ENCODE assay signal across 8 mouse cellular contexts in the genomic region with DNA sequence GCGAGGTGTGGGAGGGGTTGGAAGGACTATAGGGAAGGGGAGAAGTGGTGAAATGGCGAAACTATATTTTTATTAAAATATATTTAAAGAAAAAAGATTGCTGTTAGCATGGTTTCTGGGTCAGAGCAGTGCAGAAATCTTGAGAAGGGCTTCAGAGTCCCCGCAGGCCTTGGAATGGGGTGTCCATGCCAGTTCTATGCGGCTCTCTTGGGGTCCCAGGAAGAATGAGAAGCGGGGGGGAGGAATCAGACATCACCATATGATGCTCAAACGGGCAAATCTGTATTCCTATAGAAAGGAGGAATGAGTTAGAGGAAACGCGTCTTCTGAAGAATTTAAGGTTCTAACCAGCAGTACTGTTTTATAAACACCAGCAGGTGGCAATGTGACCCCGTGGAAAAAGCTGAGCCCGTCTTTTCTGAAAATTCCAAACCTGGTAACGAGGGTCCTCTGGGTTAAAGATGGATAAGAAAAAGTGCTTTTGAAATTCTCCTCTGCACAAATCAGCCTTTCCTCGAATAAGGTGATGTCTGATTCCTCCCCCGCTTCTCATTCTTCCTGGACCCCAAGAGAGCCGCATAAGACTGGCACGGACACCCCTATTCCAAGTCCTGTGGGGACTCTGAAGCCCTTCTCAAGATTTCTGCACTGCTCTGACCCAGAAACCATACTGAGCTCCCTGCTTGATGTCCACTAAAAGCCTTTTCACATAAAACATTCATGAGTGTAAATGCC. TPM values are rescaled to one million over a fixed set of nuclear protein-coding genes. Genes with fewer than 3 reads are reported as not detected.
A peak's percentile ranks its signal among the peaks of the same experiment; 100 is the strongest.
DNase-seq lines count a peak whose midpoint lies in the region; ATAC-seq and TF ChIP-seq lines count a peak whose summit lies in the region.

No protein-coding gene starts in this region.

- peak; percentile 50; the same call in 1 of the 2 replicates for ATAC-seq in embryonic facial prominence, embryonic 14.5 days (ENCODE audit: low read depth)
- ATAC-seq in hindbrain, postnatal 0 days, result peak; percentile 81
- ATAC-seq in limb, embryonic 15.5 days (ENCODE audit: insufficient number of reproducible peaks, low FRiP score, low TSS enrichment, low read depth), result no peak
- ATAC-seq in stomach, embryonic 14.5 days (ENCODE audit: insufficient number of reproducible peaks, insufficient read depth, low FRiP score, low read depth), result peak; percentile 33; the same call in 1 of the 2 replicates

- peak; percentile 71 for TF ChIP-seq CTCF in hindbrain, postnatal 0 days (IDR thresholded peaks at IDR 0.05; ENCODE audit: low read depth)

- 28% methylated on average over 15 of the region's 15 CpGs for WGBS in embryonic facial prominence, embryonic 14.5 days
- WGBS in hindbrain, postnatal 0 days, result 31% methylated on average over 15 of the region's 15 CpGs
- 28% methylated on average over 15 of the region's 15 CpGs for WGBS in limb, embryonic 15.5 days
- 34% methylated on average over 15 of the region's 15 CpGs for WGBS in stomach, embryonic 14.5 days

- DNase-seq in adrenal gland, postnatal 25 days, result peak; percentile 8
- DNase-seq in adrenal gland, adult 8-10 months, result no peak
- peak; percentile 31 for DNase-seq in Muller cell, postnatal 12 days (ENCODE audit: inconsistent ontology term)
- peak; percentile 60 for DNase-seq in embryonic facial prominence, embryonic 14.5 days (ENCODE audit: low spot score)
- DNase-seq in hindbrain, postnatal 0 days (ENCODE audit: low spot score), result peak; percentile 90
- DNase-seq in yolk sac, embryonic 10.5 days (ENCODE audit: low spot score), result no peak

- H3K4me3 ChIP-seq in embryonic facial prominence, embryonic 14.5 days (ENCODE audit: low read depth, low read length), result no peak overlapping the region
- H3K4me3 ChIP-seq in hindbrain, postnatal 0 days (ENCODE audit: low read length), result peak overlapping the region; percentile 29
- H3K4me3 ChIP-seq in limb, embryonic 15.5 days, result no peak overlapping the region
- no peak overlapping the region for H3K4me3 ChIP-seq in stomach, embryonic 14.5 days (ENCODE audit: low read depth, low read length)

- H3K36me3 ChIP-seq in embryonic facial prominence, embryonic 14.5 days (ENCODE audit: control insufficient read depth, insufficient read depth, low read length), result no peaks in the 10 kb centered on the region
- H3K36me3 ChIP-seq in hindbrain, postnatal 0 days (ENCODE audit: insufficient read depth, low read length), result no peaks in the 10 kb centered on the region
- no peaks in the 10 kb centered on the region for H3K36me3 ChIP-seq in limb, embryonic 15.5 days
- H3K36me3 ChIP-seq in stomach, embryonic 14.5 days (ENCODE audit: control insufficient read depth, insufficient read depth, low read length), result no peaks in the 10 kb centered on the region

- H3K9me3 ChIP-seq in embryonic facial prominence, embryonic 14.5 days (ENCODE audit: control insufficient read depth, low read length), result no peaks in the 10 kb centered on the region
- no peaks in the 10 kb centered on the region for H3K9me3 ChIP-seq in hindbrain, postnatal 0 days (ENCODE audit: low read length)
- H3K9me3 ChIP-seq in limb, embryonic 15.5 days, result no peaks in the 10 kb centered on the region
- no peaks in the 10 kb centered on the region for H3K9me3 ChIP-seq in stomach, embryonic 14.5 days (ENCODE audit: control insufficient read depth, low read depth, low read length)

- no peak overlapping the region for H3K9ac ChIP-seq in embryonic facial prominence, embryonic 14.5 days (ENCODE audit: low read depth, low read length)
- H3K9ac ChIP-seq in hindbrain, postnatal 0 days (replicated peaks; ENCODE audit: low read length), result no peak overlapping the region
- no peak overlapping the region for H3K9ac ChIP-seq in limb, embryonic 15.5 days
- H3K9ac ChIP-seq in stomach, embryonic 14.5 days (replicated peaks; ENCODE audit: low read depth, low read length), result no peak overlapping the region

- peak overlapping the region; percentile 21; the same call in 1 of the 2 replicates for H3K4me2 ChIP-seq in embryonic facial prominence, embryonic 14.5 days (ENCODE audit: low read depth, low read length)
- peak overlapping the region; percentile 48 for H3K4me2 ChIP-seq in hindbrain, postnatal 0 days (ENCODE audit: low read depth, low read length)
- H3K4me2 ChIP-seq in limb, embryonic 15.5 days, result peak overlapping the region; percentile 12; the same call in 1 of the 2 replicates
- no peak overlapping the region for H3K4me2 ChIP-seq in stomach, embryonic 14.5 days (replicated peaks; ENCODE audit: low read depth, low read length)

- no peaks in the 10 kb centered on the region for H3K27me3 ChIP-seq in embryonic facial prominence, embryonic 14.5 days (replicated peaks; ENCODE audit: control insufficient read depth, insufficient read depth, low read length)
- H3K27me3 ChIP-seq in hindbrain, postnatal 0 days (ENCODE audit: insufficient read depth, low read length), result no peaks in the 10 kb centered on the region
- H3K27me3 ChIP-seq in limb, embryonic 15.5 days, result no peaks in the 10 kb centered on the region
- H3K27me3 ChIP-seq in stomach, embryonic 14.5 days (ENCODE audit: control insufficient read depth, insufficient read depth, low read length), result no peaks in the 10 kb centered on the region

- H3K27ac ChIP-seq in embryonic facial prominence, embryonic 14.5 days (replicated peaks; ENCODE audit: low read depth, low read length), result no peak overlapping the region
- peak overlapping the region; percentile 49; the same call in 1 of the 2 replicates for H3K27ac ChIP-seq in hindbrain, postnatal 0 days
- H3K27ac ChIP-seq in limb, embryonic 15.5 days, result no peak overlapping the region
- H3K27ac ChIP-seq in stomach, embryonic 14.5 days (ENCODE audit: low read length), result no peak overlapping the region

- H3K4me1 ChIP-seq in embryonic facial prominence, embryonic 14.5 days (ENCODE audit: control insufficient read depth, insufficient read depth, low read length), result peaks cover 2% of the 10 kb centered on the region; the same call in 1 of the 2 replicates
- H3K4me1 ChIP-seq in hindbrain, postnatal 0 days (ENCODE audit: insufficient read depth, low read length), result peaks cover 6% of the 10 kb centered on the region; the same call in 1 of the 2 replicates
- no peaks in the 10 kb centered on the region for H3K4me1 ChIP-seq in limb, embryonic 15.5 days
- no peaks in the 10 kb centered on the region for H3K4me1 ChIP-seq in stomach, embryonic 14.5 days (ENCODE audit: control insufficient read depth, insufficient read depth, low read length)

RNA-seq across cellular contexts. Expression of gene Fbxo33, which starts 45.8 kb away (rescaled TPM):
- 29.2 and 43.3 TPM in 2 replicates for total RNA-seq in adrenal gland, postnatal 25 days (2021)
- 10 to 100 TPM; 41.6 to 67.2 (median 48.8) TPM for total RNA-seq in adrenal gland, adult 8-10 months (2022)
- polyA plus RNA-seq in embryonic facial prominence, embryonic 14.5 days (2014; fragmentation: Nextera tagmentation; extraction: Ambion mirVana), result 8.6 and 14.8 TPM in 2 replicates
- 10.9 and 11.9 TPM in 2 replicates for total RNA-seq in hindbrain, postnatal 0 days (2014; rRNA removed)
- polyA plus RNA-seq in hindbrain, postnatal 0 days (2015; fragmentation: Nextera tagmentation; extraction: Ambion mirVana), result 7.7 and 8.5 TPM in 2 replicates
- 5.8 and 8.6 TPM in 2 replicates for polyA plus RNA-seq in limb, embryonic 15.5 days (2015; fragmentation: Nextera tagmentation; extraction: Ambion mirVana)
- 7.4 and 8.1 TPM in 2 replicates for polyA plus RNA-seq in stomach, embryonic 14.5 days (2014; fragmentation: Nextera tagmentation; extraction: Ambion mirVana)

Comparison
In these comparisons a context has a peak if more than half of its experiments do, and no peak if none do; other contexts are left out.
1. DNase-seq: peak in adrenal gland, postnatal 25 days (single experiment), Muller cell, postnatal 12 days (single experiment), embryonic facial prominence, embryonic 14.5 days (single experiment) and hindbrain, postnatal 0 days (single experiment); none in adrenal gland, adult 8-10 months (single experiment) and yolk sac, embryonic 10.5 days (single experiment).